Mouse (Mus musculus) fat pad, adult 2 months (tissue): ENCODE results near the gene Sp8.

Experiments
- DNase-seq: peaks from one replicate; pipeline ENCODE4 v3.0.0-alpha.2; 2011; ENCODE audit warnings: low read depth, low spot score; ENCODE audit errors: extremely low read depth

The Sp8 gene

DNA sequence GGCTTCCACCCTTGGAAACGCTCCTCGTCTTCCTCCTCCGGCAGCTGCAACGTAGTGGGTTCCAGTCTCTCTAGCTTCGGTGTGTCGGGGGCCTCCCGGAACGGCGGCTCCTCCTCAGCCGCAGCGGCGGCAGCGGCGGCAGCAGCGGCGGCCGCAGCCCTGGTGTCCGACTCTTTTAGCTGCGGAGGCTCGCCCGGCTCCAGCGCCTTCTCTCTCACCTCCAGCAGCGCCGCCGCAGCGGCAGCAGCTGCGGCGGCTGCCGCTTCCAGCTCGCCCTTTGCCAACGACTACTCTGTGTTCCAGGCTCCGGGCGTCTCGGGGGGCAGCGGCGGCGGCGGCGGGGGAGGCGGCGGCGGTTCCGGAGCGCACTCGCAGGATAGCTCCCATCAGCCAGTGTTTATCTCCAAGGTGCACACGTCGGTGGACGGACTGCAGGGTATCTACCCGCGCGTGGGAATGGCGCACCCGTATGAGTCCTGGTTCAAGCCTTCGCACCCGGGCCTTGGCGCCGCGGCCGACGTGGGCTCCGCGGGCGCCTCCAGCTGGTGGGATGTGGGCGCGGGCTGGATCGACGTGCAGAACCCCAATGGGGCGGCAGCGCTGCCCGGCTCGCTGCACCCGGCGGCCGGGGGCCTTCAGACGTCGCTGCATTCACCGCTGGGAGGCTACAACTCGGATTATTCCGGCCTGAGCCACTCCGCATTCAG lies 2.5 kb downstream of the Sp8 start:
- DNase-seq, result no peak

DNA sequence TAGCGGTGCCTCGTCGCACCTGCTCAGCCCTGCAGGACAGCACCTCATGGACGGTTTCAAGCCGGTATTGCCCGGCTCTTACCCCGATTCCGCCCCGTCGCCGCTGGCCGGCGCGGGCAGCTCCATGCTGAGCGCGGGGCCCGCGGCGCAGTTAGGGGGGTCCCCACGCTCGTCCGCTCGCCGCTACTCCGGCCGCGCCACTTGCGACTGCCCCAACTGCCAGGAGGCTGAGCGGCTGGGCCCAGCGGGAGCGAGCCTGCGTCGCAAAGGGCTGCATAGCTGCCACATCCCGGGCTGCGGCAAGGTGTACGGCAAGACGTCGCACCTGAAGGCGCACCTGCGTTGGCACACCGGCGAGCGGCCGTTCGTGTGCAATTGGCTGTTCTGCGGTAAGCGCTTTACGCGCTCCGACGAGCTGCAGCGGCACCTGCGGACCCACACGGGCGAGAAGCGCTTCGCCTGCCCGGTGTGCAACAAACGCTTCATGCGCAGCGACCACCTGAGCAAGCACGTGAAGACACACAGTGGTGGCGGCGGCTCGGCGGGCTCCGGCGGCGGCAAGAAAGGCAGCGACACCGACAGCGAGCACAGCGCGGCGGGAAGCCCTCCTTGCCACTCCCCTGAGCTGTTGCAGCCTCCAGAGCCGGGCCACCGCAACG lies 3.2 kb downstream of the Sp8 start:
- DNase-seq, result no peak

DNA sequence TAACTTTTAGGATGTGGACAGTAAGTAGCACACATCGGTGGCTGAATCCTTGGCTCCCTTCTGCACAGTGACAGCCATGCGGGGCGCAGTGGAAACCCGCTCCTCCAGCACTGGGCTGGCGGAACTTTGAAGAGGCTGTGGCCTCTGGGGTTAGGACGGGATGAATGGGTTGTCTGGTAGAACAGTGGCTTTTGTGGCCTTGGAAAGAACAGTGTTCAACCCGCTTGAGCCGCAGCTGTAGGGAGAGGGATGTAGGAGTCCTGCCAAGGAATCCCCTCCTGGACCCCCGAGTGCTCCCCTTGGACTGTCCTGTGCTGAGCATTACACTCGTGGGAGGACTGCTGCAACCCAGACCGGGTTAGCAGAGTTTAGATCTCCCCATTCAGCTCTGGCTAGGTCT lies 3.9 kb downstream of the Sp8 start:
- no peak for DNase-seq

- no peak for DNase-seq
These were observed 4.8 kb downstream of the Sp8 start for GRCm38 (mm10) chr12:118850851-118851410.

GRCm38 (mm10) chr12:118853331-118853730 lies 7.2 kb downstream of the Sp8 start:
- no peak for DNase-seq

DNA sequence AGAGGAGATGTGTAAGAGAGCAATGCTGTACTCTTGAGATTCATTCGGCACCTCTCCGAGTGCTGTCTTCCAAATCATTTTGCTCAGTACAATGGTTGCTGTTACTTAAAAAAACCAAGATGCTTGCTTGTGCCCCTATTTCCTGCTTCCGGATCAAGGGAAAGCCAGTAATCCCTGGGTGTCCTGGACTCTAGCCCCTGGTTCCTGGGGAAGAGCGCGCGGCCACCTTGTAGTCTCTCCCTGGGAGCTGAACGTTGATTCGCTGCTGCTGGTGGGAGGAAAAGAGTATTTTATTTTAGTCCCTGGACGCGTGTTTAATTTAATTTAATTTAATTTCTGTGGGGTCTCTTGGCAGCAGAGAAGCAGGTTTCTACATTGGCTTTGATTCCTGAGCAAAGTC lies 8.3 kb downstream of the Sp8 start:
- DNase-seq, result no peak

- no peak for DNase-seq
These were observed 8.8 kb downstream of the Sp8 start for GRCm38 (mm10) chr12:118854831-118855453.

- no peak for DNase-seq
These were observed 10.0 kb downstream of the Sp8 start for GRCm38 (mm10) chr12:118856151-118856550.

GRCm38 (mm10) chr12:118872673-118873072 lies 26.5 kb downstream of the Sp8 start:
- no peak for DNase-seq

DNA sequence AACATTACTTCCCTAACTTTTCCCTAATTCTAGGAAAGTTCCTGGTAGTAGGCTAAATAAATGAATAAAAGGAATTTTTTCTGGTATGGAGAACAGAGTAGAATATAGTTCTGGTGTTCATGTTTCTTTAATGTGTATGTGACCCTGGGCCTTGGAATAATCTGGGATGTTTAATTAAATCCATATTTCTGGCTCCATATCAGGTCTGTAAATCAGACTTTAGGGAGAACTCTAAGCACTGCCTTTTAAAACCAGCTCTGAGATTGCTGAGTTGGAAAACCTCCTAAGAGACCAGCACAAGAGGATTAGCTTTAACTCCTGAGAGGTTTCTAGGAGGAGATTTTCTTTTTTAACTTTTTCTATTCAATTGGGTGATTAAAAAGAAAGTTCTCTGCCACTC lies 36.7 kb downstream of the Sp8 start:
- no peak for DNase-seq

DNA sequence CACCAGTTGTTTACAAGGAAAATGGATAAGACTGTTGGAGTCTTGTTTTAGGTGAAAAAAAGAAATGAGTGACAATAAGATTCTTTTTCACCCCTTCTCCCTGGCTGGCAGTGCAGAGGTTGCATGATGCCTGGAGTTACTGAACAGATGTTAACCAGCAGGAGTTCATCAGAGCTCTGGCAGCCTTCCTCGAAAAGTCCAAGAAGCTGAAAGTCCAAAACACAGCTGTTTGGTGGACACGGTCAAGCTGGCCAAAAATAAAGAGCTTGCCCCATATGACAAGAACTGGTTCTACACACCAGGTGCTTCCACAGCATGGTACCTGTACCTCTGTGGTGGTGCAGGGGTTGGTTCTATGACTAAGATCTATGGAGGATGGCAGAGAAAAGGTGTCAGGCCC lies 41.8 kb downstream of the Sp8 start:
- no peak for DNase-seq
